Mouse (Mus musculus) embryonic facial prominence, embryonic 15.5 days (tissue): ENCODE results near the gene Gpcpd1. TPM values are rescaled to one million over a fixed set of nuclear protein-coding genes. Genes with fewer than 3 reads are reported as not detected.
"Not testable (repeated sequence)": the region's sequence is repeated elsewhere in the genome, so short reads cannot be mapped to it uniquely, and the experiment has no call there.

Experiments
- ATAC-seq: fragments of 200-750 bp; cut with Nextera tagmentation; 2 replicates; pipeline ENCODE4 v1.8.0; 2017; ENCODE audit warnings: low read depth, moderate TSS enrichment; ENCODE audit not compliant: insufficient number of reproducible peaks, low FRiP score, low TSS enrichment
- H3K27ac ChIP-seq: fragments of 300-500 bp; sonication (generic); replicated peaks from 2 replicates; pipeline ENCODE4 v1.5.1; 2015; ENCODE audit warnings: mild to moderate bottlenecking, inconsistent platforms
- H3K27me3 ChIP-seq: fragments of 300-500 bp; sonication (generic); 2 replicates; pipeline ENCODE4 v1.6.1; 2015; ENCODE audit warnings: inconsistent platforms
- H3K36me3 ChIP-seq: fragments of 300-500 bp; sonication (generic); 2 replicates; pipeline ENCODE4 v1.6.1; 2015; ENCODE audit warnings: mild to moderate bottlenecking, inconsistent platforms
- H3K4me1 ChIP-seq: fragments of 300-500 bp; sonication (generic); 2 replicates; pipeline ENCODE4 v1.6.1; 2015; ENCODE audit warnings: inconsistent platforms
- H3K4me2 ChIP-seq: fragments of 300-500 bp; sonication (generic); replicated peaks from 2 replicates; pipeline ENCODE4 v1.6.1; 2015; ENCODE audit warnings: mild to moderate bottlenecking, inconsistent platforms
- H3K4me3 ChIP-seq: fragments of 300-500 bp; sonication (generic); replicated peaks from 2 replicates; pipeline ENCODE4 v1.5.1; 2015; ENCODE audit warnings: mild to moderate bottlenecking, inconsistent platforms
- H3K9ac ChIP-seq: fragments of 300-500 bp; sonication (generic); 2 replicates; pipeline ENCODE4 v1.6.1; 2015; ENCODE audit warnings: inconsistent platforms
- H3K9me3 ChIP-seq: fragments of 300-500 bp; sonication (generic); replicated peaks from 2 replicates; pipeline ENCODE4 v1.6.1; 2016; ENCODE audit warnings: inconsistent platforms
- WGBS: fragments of 180-500 bp; shearing (Covaris S2); methylation state at CpG from one replicate; pipeline ENCODE4 v1.1.7; 2015; 5-methylcytosine and 5-hydroxymethylcytosine counted together
- polyA plus RNA-seq: library from polyadenylated mRNA; unstranded; fragments of >200 nt; fragmentation: Nextera tagmentation; extraction: Ambion mirVana; gene quantifications from 2 replicates; pipeline ENCODE4 v1.2.1, GENCODE M21; 2015

Gene Gpcpd1
- polyA plus RNA-seq, 1 experiment from 2014 or later: 48.3 TPM

- WGBS: 61% methylated on average over 2 of the region's 2 CpGs
- Histone ChIP-seq H3K4me3 (no peak overlapping the region), H3K27ac (no peak overlapping the region), H3K9ac (no peak overlapping the region), H3K27me3 (no peaks in the 10 kb centered on the region), H3K4me2 (no peak overlapping the region), H3K36me3 (no peaks in the 10 kb centered on the region), H3K9me3 (no peaks in the 10 kb centered on the region), H3K4me1 (peaks cover 13% of the 10 kb centered on the region)
- ATAC-seq: no peak
Measured at GRCm38 (mm10) chr2:132603706-132604105, 16.2 kb upstream of the Gpcpd1 start.

- peak overlapping the region; percentile 68 for H3K27ac ChIP-seq
- no peaks in the 10 kb centered on the region for H3K9me3 ChIP-seq
- no peak overlapping the region for H3K4me2 ChIP-seq
- no peak overlapping the region for H3K9ac ChIP-seq
- ATAC-seq: peak; percentile 65; the same call in 1 of the 2 replicates
- H3K4me3 ChIP-seq: no peak overlapping the region
- H3K27me3 ChIP-seq: no peaks in the 10 kb centered on the region
- peaks cover 1% of the 10 kb centered on the region; the same call in 1 of the 2 replicates for H3K4me1 ChIP-seq
- no peaks in the 10 kb centered on the region for H3K36me3 ChIP-seq
Measured at GRCm38 (mm10) chr2:132601777-132602176, 14.2 kb upstream of the Gpcpd1 start.

- ATAC-seq: no peak
- H3K4me1 ChIP-seq: no peaks in the 10 kb centered on the region
- no peak overlapping the region for H3K4me3 ChIP-seq
- WGBS: 66% methylated on average over 4 of the region's 4 CpGs
- no peak overlapping the region for H3K27ac ChIP-seq
- H3K4me2 ChIP-seq: no peak overlapping the region
- H3K9ac ChIP-seq: no peak overlapping the region
- H3K27me3 ChIP-seq: no peaks in the 10 kb centered on the region
- H3K36me3 ChIP-seq: no peaks in the 10 kb centered on the region
- no peaks in the 10 kb centered on the region for H3K9me3 ChIP-seq
Measured at GRCm38 (mm10) chr2:132600081-132600480, 12.6 kb upstream of the Gpcpd1 start.

- 71% methylated on average over 6 of the region's 6 CpGs for WGBS
- ATAC-seq: no peak
- H3K4me3 ChIP-seq: no peak overlapping the region
- H3K9ac ChIP-seq: no peak overlapping the region
- H3K36me3 ChIP-seq: no peaks in the 10 kb centered on the region
- H3K9me3 ChIP-seq: no peaks in the 10 kb centered on the region
- H3K4me1 ChIP-seq: no peaks in the 10 kb centered on the region
- H3K27me3 ChIP-seq: no peaks in the 10 kb centered on the region
- no peak overlapping the region for H3K4me2 ChIP-seq
- H3K27ac ChIP-seq: no peak overlapping the region
Measured at GRCm38 (mm10) chr2:132599127-132599526, 11.6 kb upstream of the Gpcpd1 start.

GRCm38 (mm10) chr2:132597866-132598480, 10.4 kb upstream of the Gpcpd1 start:
- Histone ChIP-seq H3K9ac (no peak overlapping the region), H3K36me3 (no peaks in the 10 kb centered on the region), H3K4me2 (no peak overlapping the region), H3K27ac (no peak overlapping the region), H3K9me3 (no peaks in the 10 kb centered on the region), H3K4me1 (no peaks in the 10 kb centered on the region), H3K27me3 (no peaks in the 10 kb centered on the region), H3K4me3 (no peak overlapping the region)
- WGBS: 76% methylated on average over 3 of the region's 3 CpGs
- no peak for ATAC-seq

- Histone ChIP-seq H3K27me3 (no peaks in the 10 kb centered on the region), H3K9me3 (no peaks in the 10 kb centered on the region), H3K4me1 (no peaks in the 10 kb centered on the region), H3K9ac (no peak overlapping the region), H3K4me3 (no peak overlapping the region), H3K36me3 (no peaks in the 10 kb centered on the region), H3K27ac (no peak overlapping the region), H3K4me2 (no peak overlapping the region)
- 59% methylated on average over 8 of the region's 8 CpGs for WGBS
- ATAC-seq: no peak
Measured at GRCm38 (mm10) chr2:132597226-132597625, 9.7 kb upstream of the Gpcpd1 start.

GRCm38 (mm10) chr2:132595601-132596235, 8.2 kb upstream of the Gpcpd1 start:
- Histone ChIP-seq H3K36me3 (no peaks in the 10 kb centered on the region), H3K9me3 (no peaks in the 10 kb centered on the region), H3K4me1 (no peaks in the 10 kb centered on the region), H3K27me3 (no peaks in the 10 kb centered on the region), H3K9ac (no peak overlapping the region), H3K4me3 (no peak overlapping the region), H3K4me2 (no peak overlapping the region), H3K27ac (no peak overlapping the region)
- WGBS: 72% methylated on average over 11 of the region's 11 CpGs
- ATAC-seq: no peak

- Histone ChIP-seq H3K4me3 (no peak overlapping the region), H3K4me2 (no peak overlapping the region), H3K4me1 (no peaks in the 10 kb centered on the region), H3K9ac (no peak overlapping the region), H3K36me3 (no peaks in the 10 kb centered on the region), H3K27me3 (no peaks in the 10 kb centered on the region), H3K27ac (no peak overlapping the region), H3K9me3 (no peaks in the 10 kb centered on the region)
- ATAC-seq: no peak
- 74% methylated on average over 3 of the region's 3 CpGs for WGBS
Measured at GRCm38 (mm10) chr2:132592126-132592525, 4.6 kb upstream of the Gpcpd1 start.

GRCm38 (mm10) chr2:132591579-132591978, 4.0 kb upstream of the Gpcpd1 start:
- WGBS: 79% methylated on average over 3 of the region's 3 CpGs

GRCm38 (mm10) chr2:132589906-132590538, 2.5 kb upstream of the Gpcpd1 start:
- no peak overlapping the region for H3K9ac ChIP-seq
- peaks cover 12% of the 10 kb centered on the region; the same call in 1 of the 2 replicates for H3K4me1 ChIP-seq
- 62% methylated on average over 6 of the region's 6 CpGs for WGBS
- H3K4me3 ChIP-seq: no peak overlapping the region
- no peak for ATAC-seq
- no peaks in the 10 kb centered on the region for H3K27me3 ChIP-seq
- H3K9me3 ChIP-seq: no peaks in the 10 kb centered on the region
- no peak overlapping the region for H3K27ac ChIP-seq
- no peaks in the 10 kb centered on the region for H3K36me3 ChIP-seq
- no peak overlapping the region for H3K4me2 ChIP-seq

More at GRCm38 (mm10) chr2:132591579-132591978, 4.0 kb upstream of the Gpcpd1 start:
- not testable (repeated sequence) for H3K9ac ChIP-seq, H3K27me3 ChIP-seq, H3K4me1 ChIP-seq, H3K4me2 ChIP-seq, ATAC-seq, H3K9me3 ChIP-seq, H3K4me3 ChIP-seq, H3K36me3 ChIP-seq, H3K27ac ChIP-seq

GRCm38 (mm10) chr2:132586006-132586405, 1.5 kb downstream of the Gpcpd1 start:
- H3K4me2 ChIP-seq: no peak overlapping the region
- no peaks in the 10 kb centered on the region for H3K9me3 ChIP-seq
- H3K27ac ChIP-seq: peak overlapping the region; percentile 59; the same call in 1 of the 2 replicates
- no peaks in the 10 kb centered on the region for H3K27me3 ChIP-seq
- peaks cover 31% of the 10 kb centered on the region for H3K4me1 ChIP-seq
- no peak overlapping the region for H3K9ac ChIP-seq
- H3K4me3 ChIP-seq: no peak overlapping the region
- no peak for ATAC-seq
- 25% methylated on average over 3 of the region's 3 CpGs for WGBS
- no peaks in the 10 kb centered on the region for H3K36me3 ChIP-seq
